Mouse (Mus musculus) intestine, embryonic 16.5 days (tissue): Measurements from ENCODE around the gene Fzr1. TPM values are rescaled to one million over a fixed set of nuclear protein-coding genes. Genes with fewer than 3 reads are reported as not detected.

Experiments used
- ATAC-seq: fragments of 200-750 bp; cut with Nextera tagmentation; 2 replicates; pipeline ENCODE4 v1.8.0; 2017; ENCODE audit warnings: moderate TSS enrichment, moderate library complexity
- H3K27ac ChIP-seq: fragments of 300-500 bp; sonication (generic); 2 replicates; pipeline ENCODE4 v1.5.1; 2014; ENCODE audit warnings: mild to moderate bottlenecking, low read length
- H3K27me3 ChIP-seq: fragments of 300-500 bp; sonication (generic); replicated peaks from 2 replicates; pipeline ENCODE4 v1.6.1; 2014; ENCODE audit warnings: low read length, control low read depth, mixed read lengths; ENCODE audit not compliant: control insufficient read depth, insufficient read depth
- H3K36me3 ChIP-seq: fragments of 300-500 bp; sonication (generic); 2 replicates; pipeline ENCODE4 v1.6.1; 2014; ENCODE audit warnings: low read length, control low read depth; ENCODE audit not compliant: control insufficient read depth, insufficient read depth
- H3K4me1 ChIP-seq: fragments of 300-500 bp; sonication (generic); 2 replicates; pipeline ENCODE4 v1.6.1; 2014; ENCODE audit warnings: low read length, control low read depth, mixed read lengths; ENCODE audit not compliant: control insufficient read depth, insufficient read depth
- H3K4me2 ChIP-seq: fragments of 300-500 bp; sonication (generic); 2 replicates; pipeline ENCODE4 v1.6.1; 2014; ENCODE audit warnings: low read depth, low read length, control low read depth
- H3K4me3 ChIP-seq: fragments of 300-500 bp; sonication (generic); 2 replicates; pipeline ENCODE4 v1.5.1; 2014; ENCODE audit warnings: mild to moderate bottlenecking, low read length
- H3K9ac ChIP-seq: fragments of 300-500 bp; sonication (generic); 2 replicates; pipeline ENCODE4 v1.6.1; 2014; ENCODE audit warnings: low read depth, low read length
- H3K9me3 ChIP-seq: fragments of 300-500 bp; sonication (generic); 2 replicates; pipeline ENCODE4 v1.6.1; 2016; ENCODE audit warnings: low read length, control low read depth; ENCODE audit not compliant: control insufficient read depth
- WGBS: fragments of 180-500 bp; shearing (Covaris S2); extraction: QIAGEN DNeasy Blood & Tissue Kit; methylation state at CpG from one replicate; pipeline ENCODE4 v1.1.7; 2014; 5-methylcytosine and 5-hydroxymethylcytosine counted together
- polyA plus RNA-seq: library from polyadenylated mRNA; unstranded; fragments of >200 nt; fragmentation: Nextera tagmentation; extraction: Ambion mirVana; gene quantifications from 2 replicates; pipeline ENCODE4 v1.2.1, GENCODE M21; 2015

Fzr1 gene
- polyA plus RNA-seq, 1 experiment from 2014 or later = 78.7 TPM

DNA sequence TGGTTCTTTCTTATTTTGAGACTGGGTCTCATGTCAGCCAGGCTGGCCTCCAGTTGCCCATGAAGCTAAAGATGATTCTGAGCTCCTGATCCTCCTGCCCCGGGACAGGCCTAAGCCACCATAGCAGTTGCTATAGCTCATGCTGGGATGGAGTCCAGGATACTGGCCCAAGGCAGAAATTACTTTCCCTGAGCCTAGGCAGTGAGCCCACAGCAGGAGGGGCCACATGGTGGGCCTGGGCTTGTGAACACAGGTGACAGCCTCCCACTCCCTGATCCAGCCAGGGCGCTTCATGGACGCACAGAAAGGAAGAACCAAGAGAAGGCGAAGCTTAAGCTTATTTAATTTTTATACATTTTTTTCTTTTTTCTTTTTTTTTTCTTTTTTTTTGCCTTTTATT is 17.5 kb upstream of the Fzr1 start:
- no peak for ATAC-seq
- 85% methylated on average over 4 of the region's 4 CpGs for WGBS
- H3K27ac ChIP-seq = no peak overlapping the region
- no peak overlapping the region for H3K4me2 ChIP-seq
- H3K9ac ChIP-seq = no peak overlapping the region
- H3K4me1 ChIP-seq = peaks cover 18% of the 10 kb centered on the region
- no peak overlapping the region for H3K4me3 ChIP-seq
- peaks cover 10% of the 10 kb centered on the region; the same call in 1 of the 2 replicates for H3K36me3 ChIP-seq
- H3K27me3 ChIP-seq = no peaks in the 10 kb centered on the region
- H3K9me3 ChIP-seq = no peaks in the 10 kb centered on the region

- peaks cover 6% of the 10 kb centered on the region; the same call in 1 of the 2 replicates for H3K36me3 ChIP-seq
- WGBS = 13% methylated on average over 5 of the region's 5 CpGs
- no peak overlapping the region for H3K4me3 ChIP-seq
- H3K4me2 ChIP-seq = no peak overlapping the region
- no peak overlapping the region for H3K27ac ChIP-seq
- no peaks in the 10 kb centered on the region for H3K27me3 ChIP-seq
- no peak overlapping the region for H3K9ac ChIP-seq
- no peaks in the 10 kb centered on the region for H3K9me3 ChIP-seq
- peaks cover 20% of the 10 kb centered on the region for H3K4me1 ChIP-seq
- no peak for ATAC-seq
These were observed 16.8 kb upstream of the Fzr1 start for GRCm38 (mm10) chr10:81395127-81395526.

DNA sequence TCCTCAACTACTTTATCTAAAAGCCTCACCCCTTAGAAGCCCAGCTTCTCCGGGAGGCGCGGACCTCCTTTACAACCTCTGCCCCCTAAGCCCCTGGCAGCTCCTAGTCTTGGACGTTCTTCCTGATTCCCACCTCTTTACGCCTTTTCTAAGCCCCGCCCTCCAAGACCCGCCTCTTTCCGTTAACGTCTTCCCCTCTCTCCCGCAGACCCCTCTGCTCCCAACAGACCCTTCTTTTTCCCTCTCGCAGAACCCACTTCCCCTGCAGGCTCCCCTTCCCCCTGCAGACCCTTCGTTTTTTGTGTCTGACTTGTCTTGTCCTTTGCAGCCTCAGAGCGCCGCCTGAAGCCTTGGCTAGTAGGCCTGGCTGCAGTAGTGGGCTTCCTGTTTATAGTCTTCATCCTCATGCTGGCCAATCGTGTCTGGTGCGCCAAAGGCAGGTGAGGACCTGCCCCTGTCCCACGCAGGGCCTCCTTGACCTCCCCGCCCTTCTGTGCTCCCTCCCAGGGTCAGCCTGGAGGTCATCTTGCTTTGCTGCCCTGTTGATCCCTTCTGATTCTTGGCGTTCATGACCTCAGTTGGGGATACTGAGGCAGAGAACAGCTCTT is 15.2 kb upstream of the Fzr1 start:
- H3K27ac ChIP-seq = peak overlapping the region; percentile 96
- peaks cover 23% of the 10 kb centered on the region for H3K4me1 ChIP-seq
- H3K27me3 ChIP-seq = no peaks in the 10 kb centered on the region
- WGBS = 3% methylated on average over 19 of the region's 19 CpGs
- H3K4me2 ChIP-seq = peak overlapping the region; percentile 57
- peak overlapping the region; percentile 70 for H3K9ac ChIP-seq
- no peaks in the 10 kb centered on the region for H3K9me3 ChIP-seq
- H3K36me3 ChIP-seq = peaks cover 6% of the 10 kb centered on the region; the same call in 1 of the 2 replicates
- ATAC-seq = peak; percentile 29
- peak overlapping the region; percentile 50 for H3K4me3 ChIP-seq

DNA sequence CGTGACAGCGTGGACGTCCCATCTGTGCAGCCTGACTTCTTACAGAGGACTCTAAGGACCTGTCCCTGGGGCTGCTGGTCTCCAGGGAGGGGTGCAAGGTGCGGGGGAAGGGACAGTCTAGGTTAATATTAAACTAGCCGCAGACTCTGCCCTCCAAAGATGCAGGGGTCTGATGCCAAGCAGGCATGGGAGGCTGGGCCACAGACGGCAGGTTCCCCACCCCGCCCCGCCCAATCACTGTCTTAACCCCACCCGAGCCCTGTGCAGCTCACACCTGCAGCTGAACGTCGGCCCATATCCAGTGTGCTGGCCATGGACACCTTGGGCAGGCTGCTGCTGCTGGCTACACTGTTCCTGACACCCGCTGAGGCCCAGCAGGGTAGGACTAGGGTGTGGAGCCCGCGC is 14.5 kb upstream of the Fzr1 start, which contains the start of gene Smim24:
TSS of gene Smim24 (plus strand) at position 271 of the 405 bp plus-strand sequence.
- peak within 1 kb of the TSS; percentile 96 for H3K27ac ChIP-seq
- peak; percentile 90 for ATAC-seq
- no peaks in the 10 kb centered on the region for H3K27me3 ChIP-seq

DNA sequence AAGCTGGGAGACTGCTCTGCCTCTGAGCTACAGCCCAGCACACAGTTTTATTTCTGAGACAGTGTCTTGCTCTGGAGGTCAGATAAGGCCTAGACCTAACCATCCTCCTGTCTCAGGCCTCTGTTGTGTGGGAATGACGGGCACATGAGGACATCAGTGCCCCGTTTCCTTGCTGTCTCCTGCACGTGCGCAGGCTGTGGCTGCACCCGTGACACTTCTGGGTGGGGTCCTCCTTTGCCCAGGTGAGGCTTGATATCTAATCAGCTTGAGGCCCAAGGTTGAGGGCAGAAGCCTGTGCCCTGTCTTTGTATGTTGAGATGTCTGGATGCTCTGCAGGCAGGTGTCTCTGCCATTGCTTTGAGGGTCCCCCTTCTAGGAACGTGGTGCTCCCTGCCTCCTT is 14.0 kb upstream of the Fzr1 start:
- peak overlapping the region; percentile 50; the same call in 1 of the 2 replicates for H3K4me3 ChIP-seq
- peak; percentile 79 for ATAC-seq
- H3K36me3 ChIP-seq = peaks cover 10% of the 10 kb centered on the region
- no peaks in the 10 kb centered on the region for H3K27me3 ChIP-seq
- H3K4me2 ChIP-seq = peak overlapping the region; percentile 57
- H3K27ac ChIP-seq = peak overlapping the region; percentile 96
- peaks cover 23% of the 10 kb centered on the region for H3K4me1 ChIP-seq
- no peaks in the 10 kb centered on the region for H3K9me3 ChIP-seq
- WGBS = 56% methylated on average over 6 of the region's 6 CpGs
- H3K9ac ChIP-seq = peak overlapping the region; percentile 58

More for the DNA sequence above, 14.5 kb upstream of the Fzr1 start, which contains the start of gene Smim24:
- H3K4me3 ChIP-seq = peak within 1 kb of the TSS; percentile 50
- peak within 1 kb of the TSS; percentile 57 for H3K4me2 ChIP-seq
- H3K9ac ChIP-seq = peak within 1 kb of the TSS; percentile 70
- WGBS = 45% methylated on average over 14 of the region's 14 CpGs
- peaks cover 23% of the 10 kb centered on the region for H3K4me1 ChIP-seq
- peaks cover 9% of the 10 kb centered on the region for H3K36me3 ChIP-seq
- no peaks in the 10 kb centered on the region for H3K9me3 ChIP-seq

- Histone ChIP-seq H3K36me3 (peaks cover 11% of the 10 kb centered on the region), H3K4me3 (no peak overlapping the region), H3K4me2 (no peak overlapping the region), H3K9ac (no peak overlapping the region), H3K4me1 (peaks cover 27% of the 10 kb centered on the region), H3K9me3 (no peaks in the 10 kb centered on the region), H3K27ac (no peak overlapping the region), H3K27me3 (no peaks in the 10 kb centered on the region)
- ATAC-seq = no peak
- whole genome bisulfite sequencing = 87% methylated on average over 13 of the region's 13 CpGs
These were observed 12.3 kb upstream of the Fzr1 start for GRCm38 (mm10) chr10:81390678-81390965.

DNA sequence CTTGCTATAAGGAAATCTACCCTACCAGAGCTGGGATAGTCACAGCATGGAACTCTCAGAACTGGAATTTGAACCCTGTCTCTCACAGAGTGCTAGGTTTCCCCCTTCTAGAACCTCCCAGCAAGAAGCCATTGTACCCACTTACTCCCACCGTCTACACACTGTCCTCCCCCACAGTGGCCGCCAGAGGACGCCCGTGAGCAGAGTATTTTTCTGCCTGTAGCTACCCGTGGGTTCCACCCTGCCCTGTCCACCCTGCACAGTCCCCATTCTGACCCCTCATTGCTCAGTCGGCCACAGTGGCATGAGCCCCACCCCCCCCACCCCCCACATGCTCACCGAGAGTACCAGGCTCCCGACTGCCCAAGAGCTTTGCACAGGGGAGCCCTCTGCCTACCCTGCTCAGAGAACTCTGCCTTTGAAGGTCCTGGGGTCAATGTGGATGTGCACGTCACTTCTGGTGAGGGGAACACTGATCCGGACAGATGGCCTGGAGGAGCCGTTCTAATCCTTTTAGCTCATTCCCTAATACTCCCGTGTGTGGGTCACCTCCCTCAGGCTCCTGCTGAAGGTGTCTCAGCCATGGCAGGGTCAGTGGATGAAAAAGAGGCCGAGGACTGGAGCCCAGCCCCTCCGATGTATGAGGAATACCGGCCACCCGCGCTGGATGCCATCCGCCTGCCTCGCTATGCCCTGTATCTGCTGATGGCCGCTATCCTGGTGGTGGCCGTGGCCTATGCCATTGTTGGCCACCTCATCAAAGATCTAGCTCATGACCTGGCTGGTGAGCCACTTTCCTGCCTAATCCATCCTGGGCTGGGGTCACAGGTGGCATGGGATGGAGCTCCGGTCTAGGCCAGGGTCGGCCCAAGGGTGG is 11.7 kb upstream of the Fzr1 start:
- Histone ChIP-seq H3K9me3 (no peaks in the 10 kb centered on the region), H3K9ac (peak overlapping the region; percentile 27)
- no peak for ATAC-seq

GRCm38 (mm10) chr10:81389373-81389772 is 11.1 kb upstream of the Fzr1 start:
- Histone ChIP-seq H3K9me3 (no peaks in the 10 kb centered on the region), H3K9ac (peak overlapping the region; percentile 27), H3K4me3 (no peak overlapping the region), H3K36me3 (peaks cover 11% of the 10 kb centered on the region), H3K27me3 (no peaks in the 10 kb centered on the region), H3K4me1 (peaks cover 35% of the 10 kb centered on the region), H3K4me2 (no peak overlapping the region), H3K27ac (peak overlapping the region; percentile 10; the same call in 1 of the 2 replicates)
- no peak for ATAC-seq
- WGBS = 44% methylated on average over 3 of the region's 3 CpGs

More for the DNA sequence above, 11.7 kb upstream of the Fzr1 start:
- H3K27ac ChIP-seq = peak overlapping the region; percentile 10; the same call in 1 of the 2 replicates
- no peaks in the 10 kb centered on the region for H3K27me3 ChIP-seq
- H3K4me3 ChIP-seq = no peak overlapping the region
- H3K4me1 ChIP-seq = peaks cover 32% of the 10 kb centered on the region
- 61% methylated on average over 23 of the region's 23 CpGs for WGBS
- no peak overlapping the region for H3K4me2 ChIP-seq
- peaks cover 11% of the 10 kb centered on the region for H3K36me3 ChIP-seq

- no peak within 1 kb of the TSS for H3K4me2 ChIP-seq
- H3K27me3 ChIP-seq = no peaks in the 10 kb centered on the region
- H3K9me3 ChIP-seq = no peaks in the 10 kb centered on the region
- ATAC-seq = no peak
- H3K4me1 ChIP-seq = peaks cover 35% of the 10 kb centered on the region
- H3K27ac ChIP-seq = peak within 1 kb of the TSS; percentile 10; the same call in 1 of the 2 replicates
- 53% methylated on average over 5 of the region's 5 CpGs for WGBS
- H3K36me3 ChIP-seq = peaks cover 11% of the 10 kb centered on the region
- no peak within 1 kb of the TSS for H3K4me3 ChIP-seq
- H3K9ac ChIP-seq = peak within 1 kb of the TSS; percentile 35
These were observed 10.3 kb upstream of the Fzr1 start, which contains the start of gene Gm48552 for GRCm38 (mm10) chr10:81388505-81389055. Gene Gm48552 (plus strand): TSS chr10:81389005.
